Mouse (Mus musculus): ENCODE measurements around the gene Abi2.

Abi2 gene

GRCm38 (mm10) chr1:60489660-60490059 is 80.2 kb downstream of the Abi2 start:
- DNase-seq (ENCODE audit: low spot score): no peak

GRCm38 (mm10) chr1:60490510-60490909 is 81.1 kb downstream of the Abi2 start:
- DNase-seq (ENCODE audit: low spot score): no peak

- no peak for DNase-seq (ENCODE audit: low spot score)
These were observed 83.0 kb downstream of the Abi2 start for GRCm38 (mm10) chr1:60492404-60492803.

GRCm38 (mm10) chr1:60493421-60493820 is 84.0 kb downstream of the Abi2 start:
- DNase-seq (ENCODE audit: low spot score): no peak

GRCm38 (mm10) chr1:60503456-60503855 is 94.0 kb downstream of the Abi2 start:
- DNase-seq (ENCODE audit: low spot score): no peak

GRCm38 (mm10) chr1:60510584-60510983 is 101.2 kb downstream of the Abi2 start:
- no peak for DNase-seq (ENCODE audit: low spot score)

- no peak for DNase-seq (ENCODE audit: low spot score)
These were observed 120.7 kb downstream of the Abi2 start for GRCm38 (mm10) chr1:60530107-60530506.

GRCm38 (mm10) chr1:60530636-60531035 is 121.2 kb downstream of the Abi2 start:
- DNase-seq (ENCODE audit: low spot score): no peak

All from retina, embryonic 14.5 days (tissue).